Mouse (Mus musculus) kidney, postnatal 25 days (tissue): ENCODE data around the gene Exosc10.

Experiments used
- DNase-seq, 2 experiments: peaks; one replicate each; pipeline ENCODE4 v3.0.0; 2021; ENCODE audit warnings: mixed read lengths in 2 of 2

Gene Exosc10

GRCm38 (mm10) chr4:148573222-148573621 lies 15.0 kb downstream of the Exosc10 start:
- DNase-seq: no peak

GRCm38 (mm10) chr4:148580765-148581164 lies 22.5 kb downstream of the Exosc10 start:
- no peak for DNase-seq

- no peak for DNase-seq
These were observed 23.2 kb downstream of the Exosc10 start for GRCm38 (mm10) chr4:148581422-148581821.

GRCm38 (mm10) chr4:148583257-148583656 lies 25.0 kb downstream of the Exosc10 start:
- no peak for DNase-seq

GRCm38 (mm10) chr4:148586648-148587047 lies 28.4 kb downstream of the Exosc10 start:
- DNase-seq: no peak

- DNase-seq: no peak
These were observed 30.6 kb downstream of the Exosc10 start for GRCm38 (mm10) chr4:148588793-148589192.

- DNase-seq: peak; percentile 40 to 64
These were observed 31.3 kb downstream of the Exosc10 start for GRCm38 (mm10) chr4:148589565-148589964.

GRCm38 (mm10) chr4:148590421-148591170 lies 32.4 kb downstream of the Exosc10 start:
- no peak for DNase-seq

- peak; percentile 98 to 100 for DNase-seq
These were observed 33.0 kb downstream of the Exosc10 start, which contains the start of gene Srm for GRCm38 (mm10) chr4:148591171-148591630. Gene Srm (plus strand): TSS chr4:148591503.

GRCm38 (mm10) chr4:148591637-148592380 lies 33.6 kb downstream of the Exosc10 start:
- DNase-seq: peak in 1 of 2 experiments; percentile 55

GRCm38 (mm10) chr4:148593996-148594395 lies 35.8 kb downstream of the Exosc10 start:
- DNase-seq: no peak

- DNase-seq: peak in 1 of 2 experiments; percentile 5
These were observed 37.7 kb downstream of the Exosc10 start for GRCm38 (mm10) chr4:148595916-148596315.

- DNase-seq: peak in 1 of 2 experiments; percentile 9
These were observed 38.5 kb downstream of the Exosc10 start for GRCm38 (mm10) chr4:148596731-148597130.

GRCm38 (mm10) chr4:148598826-148599225 lies 40.6 kb downstream of the Exosc10 start:
- peak in 1 of 2 experiments; percentile 21 for DNase-seq

- DNase-seq: peak in 1 of 2 experiments; percentile 28
These were observed 42.1 kb downstream of the Exosc10 start for GRCm38 (mm10) chr4:148600316-148600715.

GRCm38 (mm10) chr4:148601871-148602270 lies 43.6 kb downstream of the Exosc10 start:
- peak in 1 of 2 experiments; percentile 11 for DNase-seq

GRCm38 (mm10) chr4:148602357-148603120 lies 44.3 kb downstream of the Exosc10 start, which contains the start of gene Masp2:
Gene Masp2 (plus strand): TSS chr4:148602554.
- DNase-seq: peak in 1 of 2 experiments; percentile 35

- DNase-seq: peak in 1 of 2 experiments; percentile 29
These were observed 45.3 kb downstream of the Exosc10 start for GRCm38 (mm10) chr4:148603376-148604139.

- no peak for DNase-seq
These were observed 45.9 kb downstream of the Exosc10 start for GRCm38 (mm10) chr4:148604141-148604540.

- DNase-seq: peak; percentile 78 to 84
These were observed 46.4 kb downstream of the Exosc10 start for GRCm38 (mm10) chr4:148604541-148605165.

GRCm38 (mm10) chr4:148607758-148608157 lies 49.5 kb downstream of the Exosc10 start:
- DNase-seq: peak; percentile 87 to 90
